Mouse (Mus musculus) E14TG2a.4 (cell line): ENCODE results near the gene Gpr25.

Experiments used
- CTCF ChIP-seq: conservative IDR thresholded peaks from 2 replicates; pipeline ENCODE4 v1.5.1; 2014; ENCODE audit warnings: low read length
- NANOG ChIP-seq: IDR thresholded peaks from 2 replicates; pipeline ENCODE4 v1.6.1; 2014; ENCODE audit warnings: borderline replicate concordance, low read length, mixed read lengths

- TF ChIP-seq CTCF (no peak), NANOG (no peak)
These were observed 32.8 kb downstream of the Gpr25 start for GRCm38 (mm10) chr1:136227870-136228269.
